ENCODE assay signal across 12 mouse cellular contexts in genomic region chr12:17390510-17390909, GRCm38 (mm10). TPM values are rescaled to one million over a fixed set of nuclear protein-coding genes. Genes with fewer than 3 reads are reported as not detected.
DNase-seq lines count a peak whose midpoint lies in the region; ATAC-seq and TF ChIP-seq lines count a peak whose summit lies in the region.
"Had no signal": no experiment of that assay in that cellular context is flagged by ENCODE, and none has a peak within 500 bp of the region (broad histone marks: within the 10 kb centered on the region; RNA-seq: fewer than 3 reads in every experiment).

No protein-coding gene starts in this region.

- H3K9me3 ChIP-seq in forebrain, postnatal 0 days (ENCODE audit: low read length) = no peaks in the 10 kb centered on the region
- no peaks in the 10 kb centered on the region for H3K9me3 ChIP-seq in forebrain, embryonic 15.5 days
- H3K9me3 ChIP-seq in intestine, embryonic 15.5 days = no peaks in the 10 kb centered on the region
- H3K9me3 ChIP-seq: forebrain, embryonic 10.5 days had no signal

- no peak overlapping the region for H3K9ac ChIP-seq in forebrain, postnatal 0 days
- no peak overlapping the region for H3K9ac ChIP-seq in forebrain, embryonic 15.5 days (replicated peaks)
- no peak overlapping the region for H3K9ac ChIP-seq in intestine, embryonic 15.5 days

- H3K4me3 ChIP-seq in forebrain, postnatal 0 days (ENCODE audit: low read depth, low read length) = no peak overlapping the region
- no peak overlapping the region for H3K4me3 ChIP-seq in forebrain, embryonic 15.5 days
- H3K4me3 ChIP-seq in intestine, embryonic 15.5 days (replicated peaks) = no peak overlapping the region
- H3K4me3 ChIP-seq: forebrain, embryonic 10.5 days had no signal

- no peak overlapping the region for H3K4me2 ChIP-seq in forebrain, postnatal 0 days (ENCODE audit: low read depth)
- no peak overlapping the region for H3K4me2 ChIP-seq in forebrain, embryonic 15.5 days (replicated peaks)
- no peak overlapping the region for H3K4me2 ChIP-seq in intestine, embryonic 15.5 days (replicated peaks)

- peak; percentile 13 for DNase-seq in forebrain, postnatal 0 days
- DNase-seq in 3134 (ENCODE audit: extremely low read depth, insufficient read length, low spot score) = peak; percentile 26
- peak; percentile 7 for DNase-seq in adipocyte (ENCODE audit: low spot score)
- DNase-seq in cerebellum, postnatal 25 days = no peak
- DNase-seq in spleen, postnatal 10 days (ENCODE audit: low spot score in 2 of 2) = no peak
- DNase-seq: cerebellum, postnatal 36 days; left cerebral cortex, postnatal 4 days; retina, postnatal 1 day had no signal

- 60% methylated on average over 4 of the region's 4 CpGs for WGBS in forebrain, postnatal 0 days
- WGBS in forebrain, embryonic 15.5 days = 52% methylated on average over 4 of the region's 4 CpGs
- 53% methylated on average over 4 of the region's 4 CpGs for WGBS in intestine, embryonic 15.5 days

- H3K36me3 ChIP-seq in forebrain, postnatal 0 days (ENCODE audit: insufficient read depth) = 0 out of 2 replicates have a peak, but pooled peaks cover 6% of the 10 kb centered on the region
- H3K36me3 ChIP-seq in forebrain, embryonic 15.5 days = no peaks in the 10 kb centered on the region
- no peaks in the 10 kb centered on the region for H3K36me3 ChIP-seq in intestine, embryonic 15.5 days

- no peak overlapping the region for H3K27ac ChIP-seq in forebrain, postnatal 0 days (ENCODE audit: low read depth, low read length)
- no peak overlapping the region for H3K27ac ChIP-seq in forebrain, embryonic 15.5 days (replicated peaks)
- no peak overlapping the region for H3K27ac ChIP-seq in intestine, embryonic 15.5 days
- H3K27ac ChIP-seq: forebrain, embryonic 10.5 days had no signal

- ATAC-seq in forebrain, postnatal 0 days = peak; percentile 45; the same call in 1 of the 2 replicates
- no peak for ATAC-seq in forebrain, embryonic 15.5 days (replicated peaks)
- peak; percentile 71 for ATAC-seq in inflammation-experienced regulatory T-cells, adult 6 months
- no peak for ATAC-seq in intestine, embryonic 15.5 days

- TF ChIP-seq CTCF in forebrain, postnatal 0 days (IDR thresholded peaks at IDR 0.05; ENCODE audit: low read depth) = no peak

- H3K4me1 ChIP-seq in forebrain, postnatal 0 days (ENCODE audit: insufficient read depth) = no peaks in the 10 kb centered on the region
- H3K4me1 ChIP-seq in forebrain, embryonic 15.5 days = no peaks in the 10 kb centered on the region
- peaks cover 13% of the 10 kb centered on the region for H3K4me1 ChIP-seq in intestine, embryonic 15.5 days (replicated peaks)
- H3K4me1 ChIP-seq: forebrain, embryonic 10.5 days had no signal

- H3K27me3 ChIP-seq in forebrain, postnatal 0 days (ENCODE audit: insufficient read depth, low read length) = no peaks in the 10 kb centered on the region
- no peaks in the 10 kb centered on the region for H3K27me3 ChIP-seq in forebrain, embryonic 15.5 days
- no peaks in the 10 kb centered on the region for H3K27me3 ChIP-seq in intestine, embryonic 15.5 days (replicated peaks)

RNA-seq across cellular contexts. Expression of gene Nol10, which starts 42.3 kb away (rescaled TPM):
- 11.6 and 13.9 TPM in 2 replicates for total RNA-seq in forebrain, postnatal 0 days (2014; rRNA removed)
- polyA plus RNA-seq in forebrain, postnatal 0 days (2015; fragmentation: Nextera tagmentation; extraction: Ambion mirVana) = 9.1 and 13.2 TPM in 2 replicates
- polyA plus RNA-seq in forebrain, embryonic 15.5 days (2015; fragmentation: Nextera tagmentation; extraction: Ambion mirVana) = 22.2 and 23.9 TPM in 2 replicates
- 10 to 100 TPM; 27.7 to 35.0 (median 33.4) TPM for polyA plus RNA-seq in inflammation-experienced regulatory T-cells, adult 6 months (2017; shearing (Covaris generic))
- polyA plus RNA-seq in intestine, embryonic 15.5 days (2015; fragmentation: Nextera tagmentation; extraction: Ambion mirVana) = 16.7 and 18.9 TPM in 2 replicates

Comparison
In these comparisons a context has a peak if more than half of its experiments do, and no peak if none do; other contexts are left out.
1. ATAC-seq: peak in forebrain, postnatal 0 days (single experiment) and inflammation-experienced regulatory T-cells, adult 6 months (single experiment); none in forebrain, embryonic 15.5 days (single experiment) and intestine, embryonic 15.5 days (single experiment).
2. DNase-seq: peak in forebrain, postnatal 0 days (single experiment), 3134 (single experiment) and adipocyte (single experiment); none in cerebellum, postnatal 25 days (0 of 2) and spleen, postnatal 10 days (0 of 2).